Mouse (Mus musculus): ENCODE measurements around the gene Prss40. TPM values are rescaled to one million over a fixed set of nuclear protein-coding genes. Genes with fewer than 3 reads are reported as not detected.

The Prss40 gene
- not detected in 2 replicates for total RNA-seq (2014; fragmentation: Nextera tagmentation)
- not detected in 2 replicates for total RNA-seq (2017)

DNA sequence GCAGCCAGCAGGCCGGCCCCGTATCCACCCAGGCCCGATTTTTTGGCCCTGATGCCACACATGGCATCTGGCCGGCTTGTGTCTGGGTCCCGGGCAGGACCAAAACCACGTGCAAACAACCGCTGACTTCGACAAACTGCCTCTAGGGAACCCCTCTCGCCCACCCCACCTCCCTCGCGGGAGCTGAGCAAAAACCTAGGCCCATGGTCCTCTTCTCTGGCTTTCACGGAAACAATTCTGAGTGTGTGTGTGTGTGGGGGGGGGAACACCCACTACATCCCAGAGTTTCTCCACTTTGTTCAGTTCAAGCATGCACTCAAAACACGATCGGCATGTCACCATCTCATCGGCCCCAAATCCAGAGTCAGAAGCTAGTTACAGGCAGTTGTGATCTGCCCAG lies at the start of gene Prss40:
Gene Prss40 (minus strand): TSS at position 101 of the 400 bp plus-strand sequence.
- ATAC-seq (replicated peaks; ENCODE audit: low FRiP score, low TSS enrichment, poor library complexity, severe bottlenecking), result no peak

GRCm38 (mm10) chr1:34602363-34602762 lies 41.6 kb upstream of the Prss40 start:
- ATAC-seq (replicated peaks; ENCODE audit: low FRiP score, low TSS enrichment, poor library complexity, severe bottlenecking), result peak; percentile 94

GRCm38 (mm10) chr1:34601323-34602047 lies 40.7 kb upstream of the Prss40 start:
- ATAC-seq (replicated peaks; ENCODE audit: low FRiP score, low TSS enrichment, poor library complexity, severe bottlenecking), result no peak

- ATAC-seq (replicated peaks; ENCODE audit: low FRiP score, low TSS enrichment, poor library complexity, severe bottlenecking), result no peak
Observed at GRCm38 (mm10) chr1:34600000-34600399, 39.3 kb upstream of the Prss40 start.

- no peak for ATAC-seq (replicated peaks; ENCODE audit: low FRiP score, low TSS enrichment, poor library complexity, severe bottlenecking)
Observed at GRCm38 (mm10) chr1:34587298-34588096, 26.8 kb upstream of the Prss40 start.

DNA sequence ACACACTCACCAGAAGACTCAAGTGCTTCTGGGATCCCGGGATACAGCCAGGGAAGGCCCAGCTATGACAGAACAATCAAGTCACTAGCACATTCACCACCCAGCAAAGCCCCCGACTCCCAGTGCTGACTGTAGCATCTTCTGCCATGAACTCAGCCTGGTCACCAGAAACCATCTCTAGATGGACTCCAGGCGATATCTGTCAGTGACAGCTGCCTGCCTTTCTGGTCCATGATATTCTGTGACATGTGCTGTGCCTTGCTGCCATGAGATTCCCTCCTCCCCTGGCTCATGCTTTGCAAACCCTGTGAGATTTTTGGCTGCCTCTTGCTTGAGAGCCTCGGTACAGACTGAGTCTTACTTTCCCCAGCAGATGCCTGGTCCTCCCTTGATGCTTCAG lies 24.0 kb upstream of the Prss40 start:
- no peak for ATAC-seq (replicated peaks; ENCODE audit: low FRiP score, low TSS enrichment, poor library complexity, severe bottlenecking)

DNA sequence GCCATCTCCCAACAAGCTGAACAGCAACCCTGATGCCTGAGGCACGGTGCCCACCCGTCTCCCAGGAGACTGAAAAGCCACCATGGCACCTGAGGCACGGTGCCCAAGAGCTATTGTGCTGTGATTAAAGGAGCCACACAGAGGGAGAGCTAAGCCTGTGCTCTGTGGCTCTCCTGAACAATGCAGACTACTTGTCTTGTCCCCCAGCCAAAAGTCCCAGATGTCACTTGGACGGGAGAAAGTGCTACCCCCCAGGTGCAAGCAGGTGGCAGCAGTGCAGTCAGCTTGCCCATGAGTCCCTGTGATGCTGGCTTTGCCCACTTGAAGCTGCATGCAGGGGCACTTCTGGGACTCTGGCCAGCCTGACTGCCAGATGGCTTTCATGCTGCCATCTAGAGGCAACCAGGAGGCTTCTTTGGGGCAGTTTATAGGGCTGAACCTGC lies 23.1 kb upstream of the Prss40 start:
- no peak for ATAC-seq (replicated peaks; ENCODE audit: low FRiP score, low TSS enrichment, poor library complexity, severe bottlenecking)

- ATAC-seq (replicated peaks; ENCODE audit: low FRiP score, low TSS enrichment, poor library complexity, severe bottlenecking), result no peak
Observed at GRCm38 (mm10) chr1:34582218-34582617, 21.5 kb upstream of the Prss40 start.

DNA sequence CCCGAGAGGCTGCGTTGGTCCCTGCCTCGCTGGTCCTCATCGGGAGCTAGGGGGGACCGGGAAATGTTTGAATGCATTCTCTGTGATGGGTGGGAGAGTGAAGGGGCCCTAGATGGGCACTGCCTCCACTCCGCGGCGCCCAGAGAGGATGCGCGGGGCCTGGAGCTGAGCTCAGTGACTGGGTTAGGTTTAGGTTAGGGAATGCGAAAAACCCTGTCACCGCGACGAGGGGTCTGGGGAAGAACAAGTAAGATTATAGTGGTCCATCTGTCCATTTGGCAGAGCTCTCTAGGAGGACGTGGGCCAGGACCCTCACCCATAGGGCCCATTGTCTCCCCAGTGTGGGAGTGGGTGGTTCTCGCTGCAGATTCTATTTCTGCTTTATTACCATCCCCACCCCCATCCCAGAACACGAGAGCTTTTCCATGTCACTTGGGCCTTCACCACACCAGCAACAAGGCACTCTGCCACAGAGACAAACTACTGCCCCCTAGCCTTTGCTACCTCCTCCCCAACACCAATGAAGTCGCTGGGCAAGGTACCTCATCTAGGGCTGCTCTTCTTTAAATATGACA lies 19.1 kb upstream of the Prss40 start:
- ATAC-seq (replicated peaks; ENCODE audit: low FRiP score, low TSS enrichment, poor library complexity, severe bottlenecking), result peak; percentile 46; the same call in 1 of the 2 replicates

- ATAC-seq (replicated peaks; ENCODE audit: low FRiP score, low TSS enrichment, poor library complexity, severe bottlenecking), result peak; percentile 96
Observed at GRCm38 (mm10) chr1:34578851-34579781, 18.4 kb upstream of the Prss40 start, which contains the start of gene Amer3. TSS of gene Amer3 (plus strand) at chr1:34579657.

- ATAC-seq (replicated peaks; ENCODE audit: low FRiP score, low TSS enrichment, poor library complexity, severe bottlenecking), result no peak
Observed at GRCm38 (mm10) chr1:34573221-34573620, 12.5 kb upstream of the Prss40 start.

DNA sequence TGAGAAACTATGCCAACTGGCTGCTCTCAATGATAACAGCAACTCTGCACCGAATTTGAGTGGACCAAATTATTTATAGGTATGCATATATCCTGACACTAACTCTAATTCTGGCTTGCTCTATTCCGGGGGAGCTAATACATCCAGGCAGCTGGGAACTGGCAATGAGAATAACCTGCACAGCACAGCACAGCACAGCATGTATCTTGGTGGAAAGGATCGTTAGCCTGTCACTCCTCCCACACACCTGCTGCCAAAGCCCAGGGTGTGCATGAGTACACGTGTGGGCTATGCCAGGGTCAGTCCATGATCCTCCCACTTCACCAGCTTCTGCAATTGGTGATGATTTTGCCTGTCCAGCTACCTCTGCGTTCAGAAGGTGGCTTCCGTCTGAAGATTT lies 10.7 kb upstream of the Prss40 start:
- ATAC-seq (replicated peaks; ENCODE audit: low FRiP score, low TSS enrichment, poor library complexity, severe bottlenecking), result no peak

GRCm38 (mm10) chr1:34569876-34570275 lies 9.1 kb upstream of the Prss40 start:
- ATAC-seq (replicated peaks; ENCODE audit: low FRiP score, low TSS enrichment, poor library complexity, severe bottlenecking), result no peak

DNA sequence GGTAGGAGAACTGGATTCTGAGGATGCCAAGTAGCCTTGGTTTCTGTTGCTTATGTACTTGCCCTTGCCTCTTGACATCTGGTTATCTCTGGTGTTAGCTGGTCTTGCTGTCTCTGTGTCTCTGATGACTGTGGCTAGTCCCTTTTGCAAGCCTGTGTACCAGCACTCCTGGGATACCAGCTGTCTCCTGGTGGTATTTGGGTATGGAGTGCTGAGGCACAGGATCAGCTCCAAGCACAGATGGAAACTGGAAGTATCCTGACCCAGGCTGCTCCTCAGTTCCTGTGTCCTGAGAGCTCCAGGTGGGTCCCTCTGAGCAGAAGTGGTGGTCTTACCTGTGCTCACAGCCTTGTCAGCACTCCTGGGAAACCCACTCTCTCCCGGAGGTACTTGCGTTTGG lies 7.4 kb upstream of the Prss40 start:
- no peak for ATAC-seq (replicated peaks; ENCODE audit: low FRiP score, low TSS enrichment, poor library complexity, severe bottlenecking)

DNA sequence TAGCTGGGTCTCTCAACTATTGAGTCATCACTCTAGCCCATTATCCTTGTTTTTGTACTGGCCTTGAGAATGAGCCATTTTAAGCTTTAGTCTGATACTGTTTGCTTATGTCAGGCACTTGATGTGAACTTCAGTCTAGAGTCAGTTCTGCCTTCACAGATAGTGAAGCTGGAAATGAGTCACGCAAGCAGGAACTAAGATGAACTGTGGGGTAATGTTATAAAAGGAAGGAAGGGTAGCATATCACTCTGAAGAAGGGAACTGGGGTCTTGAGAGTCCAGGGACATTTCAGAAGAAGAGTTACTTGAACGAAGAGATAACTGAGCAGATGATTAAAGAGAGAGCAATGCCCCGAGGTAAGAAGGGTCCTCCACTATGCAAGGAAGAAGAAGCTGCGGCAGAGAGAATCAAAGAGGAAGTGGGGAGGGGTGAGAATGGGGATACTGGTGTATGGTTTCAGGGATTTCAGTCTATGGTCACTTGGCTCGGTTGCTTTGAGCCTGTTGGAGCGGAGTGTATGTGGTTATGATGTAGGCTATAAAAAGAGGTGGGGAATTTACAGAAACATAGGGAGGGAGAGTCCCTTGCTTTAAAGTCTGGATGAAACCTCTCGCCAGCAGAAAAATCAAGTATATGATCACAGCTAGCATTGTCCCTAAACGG lies 3.8 kb upstream of the Prss40 start:
- ATAC-seq (replicated peaks; ENCODE audit: low FRiP score, low TSS enrichment, poor library complexity, severe bottlenecking), result no peak

DNA sequence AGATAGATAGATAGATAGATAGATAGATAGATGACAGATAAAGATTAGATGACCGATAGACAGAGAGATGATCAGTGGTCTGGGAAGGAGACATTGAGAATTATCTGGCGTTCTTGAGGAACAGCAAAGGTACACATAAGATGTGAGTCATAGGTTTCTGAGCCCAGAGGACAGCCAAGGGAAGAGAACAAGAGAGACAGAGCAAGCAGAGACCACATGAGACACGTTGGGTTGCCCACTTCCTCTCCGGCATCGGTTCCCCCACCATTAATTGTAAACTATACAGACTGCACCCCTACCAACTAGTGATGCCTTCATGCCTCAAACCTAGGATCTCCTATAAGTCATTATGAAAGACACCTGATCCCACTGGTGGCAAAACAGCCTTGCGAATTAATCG lies 6.5 kb downstream of the Prss40 start:
- no peak for ATAC-seq (replicated peaks; ENCODE audit: low FRiP score, low TSS enrichment, poor library complexity, severe bottlenecking)

GRCm38 (mm10) chr1:34553690-34554089 lies 7.1 kb downstream of the Prss40 start:
- ATAC-seq (replicated peaks; ENCODE audit: low FRiP score, low TSS enrichment, poor library complexity, severe bottlenecking), result peak; percentile 65; the same call in 1 of the 2 replicates

DNA sequence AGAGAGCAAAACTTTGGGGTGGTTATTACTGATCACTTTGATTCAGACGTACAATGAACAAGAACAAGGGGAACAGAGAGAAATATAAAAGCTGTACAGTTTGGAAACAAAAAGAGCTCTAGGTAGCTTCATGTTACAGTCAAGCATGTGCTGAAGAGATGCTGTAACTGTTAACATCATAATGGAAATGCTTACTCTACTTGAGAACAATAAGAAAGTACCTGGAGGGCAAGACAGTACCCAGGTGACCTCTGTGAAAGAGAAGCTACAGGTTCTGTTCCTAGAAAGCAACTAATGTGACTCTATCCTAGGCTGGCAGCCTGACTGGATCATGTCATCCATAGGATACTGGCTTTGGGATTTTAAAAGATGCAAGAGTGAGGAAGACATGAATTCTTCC lies 13.7 kb downstream of the Prss40 start:
- no peak for ATAC-seq (replicated peaks; ENCODE audit: low FRiP score, low TSS enrichment, poor library complexity, severe bottlenecking)

Data from megakaryocyte-erythroid progenitor cell, adult 5-6 weeks (primary cell).